Mouse (Mus musculus) thymus, adult 2 months (tissue): Measurements from ENCODE around the gene Pou2af1. TPM values are rescaled to one million over a fixed set of nuclear protein-coding genes. Genes with fewer than 3 reads are reported as not detected.

Source experiments
- DNase-seq: peaks from one replicate; pipeline ENCODE4 v3.0.0; 2021
- H3K27ac ChIP-seq: fragments of 200-500 bp; 2 replicates; pipeline ENCODE4 v1.5.1; 2012; ENCODE audit warnings: low read length, control low read depth; ENCODE audit not compliant: control insufficient read depth, insufficient read depth
- H3K27me3 ChIP-seq: fragments of 200-500 bp; 2 replicates; pipeline ENCODE4 v1.6.1; 2012; ENCODE audit warnings: mild to moderate bottlenecking, low read length, moderate library complexity, mixed read lengths; ENCODE audit not compliant: control insufficient read depth, insufficient read depth
- H3K36me3 ChIP-seq: fragments of 200-500 bp; 2 replicates; pipeline ENCODE4 v1.6.1; 2012; ENCODE audit warnings: mild to moderate bottlenecking, low read length, moderate library complexity; ENCODE audit not compliant: control insufficient read depth, insufficient read depth
- H3K4me1 ChIP-seq: fragments of 200-500 bp; replicated peaks from 2 replicates; pipeline ENCODE4 v1.6.1; 2012; ENCODE audit warnings: low read length; ENCODE audit not compliant: control insufficient read depth, insufficient read depth
- H3K4me3 ChIP-seq: fragments of 200-500 bp; 2 replicates; pipeline ENCODE4 v1.5.1; 2012; ENCODE audit warnings: mild to moderate bottlenecking, low read length, control low read depth, moderate library complexity; ENCODE audit not compliant: control insufficient read depth, insufficient read depth
- CTCF ChIP-seq: fragments of 200-500 bp; IDR thresholded peaks from 2 replicates; pipeline ENCODE4 v1.5.1; 2012; ENCODE audit warnings: mild to moderate bottlenecking, control low read depth, low read length, moderate library complexity, borderline replicate concordance; ENCODE audit not compliant: control insufficient read depth, poor library complexity, insufficient read depth; ENCODE audit errors: extremely low read depth
- POLR2A ChIP-seq: fragments of 200-500 bp; IDR thresholded peaks from 2 replicates; pipeline ENCODE4 v1.6.1; 2012; ENCODE audit warnings: mild to moderate bottlenecking, low read length, control low read depth, moderate library complexity; ENCODE audit not compliant: control insufficient read depth, poor library complexity, insufficient read depth; ENCODE audit errors: extremely low read depth
- WGBS: fragments of 180-500 bp; shearing (Covaris S2); methylation state at CpG from one replicate; pipeline ENCODE4 v1.1.7; 2018; 5-methylcytosine and 5-hydroxymethylcytosine counted together
- polyA plus RNA-seq: library from polyadenylated mRNA; depleted of rRNA; stranded (reverse); fragments of >200 nt; gene quantifications from 2 replicates; pipeline ENCODE4 v1.2.3, GENCODE M21; 2012

Pou2af1 gene
- polyA plus RNA-seq, 1 experiment: 15.0 TPM

DNA sequence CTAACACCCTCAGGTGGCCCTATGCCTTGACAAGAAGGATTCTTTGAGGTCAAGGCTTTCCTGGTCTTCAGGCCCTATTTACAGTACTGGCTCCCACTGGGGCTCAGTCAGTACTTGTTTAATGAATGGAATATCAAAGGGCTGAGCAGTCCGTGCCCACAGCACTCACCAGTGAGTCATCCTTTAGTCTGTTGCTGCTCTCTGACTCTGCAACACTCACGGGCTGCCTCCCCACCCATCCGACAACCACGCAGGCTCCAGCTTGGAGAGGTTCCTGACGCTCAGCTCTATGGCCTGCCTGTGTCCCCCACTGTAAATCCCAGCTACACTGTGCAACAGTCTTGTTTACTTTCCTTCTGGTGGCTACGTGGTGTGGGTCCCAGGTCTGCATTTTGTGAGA is 43.2 kb upstream of the Pou2af1 start:
- no peaks in the 10 kb centered on the region for H3K36me3 ChIP-seq
- WGBS: 87% methylated on average over 6 of the region's 6 CpGs
- TF ChIP-seq CTCF: no peak
- no peak for TF ChIP-seq POLR2A
- H3K27me3 ChIP-seq: no peaks in the 10 kb centered on the region
- no peak for DNase-seq
- H3K4me1 ChIP-seq: peaks cover 30% of the 10 kb centered on the region
- no peak overlapping the region for H3K4me3 ChIP-seq
- no peak overlapping the region for H3K27ac ChIP-seq

DNA sequence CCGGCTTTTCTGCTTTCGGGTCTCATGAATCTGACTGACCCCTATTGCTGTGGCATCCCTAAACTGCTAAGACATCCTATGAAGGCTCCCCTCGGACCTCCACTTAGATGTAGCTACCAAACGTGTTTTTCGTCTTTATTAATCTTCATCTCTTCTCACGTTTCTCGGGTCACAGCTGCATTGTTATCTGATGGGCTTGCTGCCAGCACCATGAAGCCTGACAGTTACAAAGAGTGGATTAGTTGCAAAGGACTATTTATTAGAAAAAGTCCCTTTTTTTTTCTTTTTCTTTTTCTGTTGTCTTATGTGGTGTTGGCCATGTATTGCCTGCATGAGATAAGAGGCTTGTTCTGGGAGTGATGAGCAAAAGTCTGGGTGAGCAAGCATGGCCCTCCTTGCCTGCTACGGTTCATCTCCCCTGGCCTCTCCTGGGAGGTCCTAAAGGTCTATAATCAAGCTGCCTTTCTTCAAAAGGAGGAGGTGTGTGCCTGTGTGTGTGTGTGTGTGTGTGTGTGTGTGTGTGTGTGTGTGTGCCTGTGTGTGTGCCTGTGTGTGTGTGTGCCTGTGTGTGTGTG is 38.5 kb upstream of the Pou2af1 start:
- no peak for DNase-seq

DNA sequence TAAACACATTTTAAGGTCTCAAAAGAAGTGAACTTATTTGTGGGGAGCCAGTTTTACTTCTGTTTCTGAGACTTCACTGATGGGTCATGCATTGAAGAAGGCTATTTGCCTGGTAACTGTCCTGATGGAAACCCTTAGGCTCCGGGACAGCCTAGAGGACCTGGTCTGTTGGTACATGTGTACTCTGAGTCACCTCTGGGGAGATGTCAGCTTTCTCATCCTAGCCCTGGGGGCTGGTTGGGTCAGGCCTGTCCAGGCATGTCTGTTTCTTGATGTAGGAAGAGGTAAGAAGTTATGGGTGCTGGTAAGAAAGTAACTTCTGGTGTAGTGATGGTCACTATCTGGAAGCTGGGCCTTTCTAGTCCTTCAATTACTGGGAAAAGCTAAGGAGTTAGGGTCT is 37.8 kb upstream of the Pou2af1 start:
- TF ChIP-seq CTCF: no peak
- TF ChIP-seq POLR2A: no peak
- Histone ChIP-seq H3K36me3 (no peaks in the 10 kb centered on the region), H3K4me3 (no peak overlapping the region), H3K27ac (no peak overlapping the region), H3K4me1 (peaks cover 7% of the 10 kb centered on the region), H3K27me3 (no peaks in the 10 kb centered on the region)
- no peak for DNase-seq
- 92% methylated on average over 1 of the region's 1 CpGs for WGBS

More for the DNA sequence above, 38.5 kb upstream of the Pou2af1 start:
- H3K4me3 ChIP-seq: no peak overlapping the region
- H3K4me1 ChIP-seq: peaks cover 2% of the 10 kb centered on the region; the same call in 1 of the 2 replicates
- H3K27me3 ChIP-seq: no peaks in the 10 kb centered on the region
- TF ChIP-seq POLR2A (no peak), CTCF (no peak)
- WGBS: 26% methylated on average over 8 of the region's 8 CpGs
- H3K36me3 ChIP-seq: no peaks in the 10 kb centered on the region
- H3K27ac ChIP-seq: no peak overlapping the region

DNA sequence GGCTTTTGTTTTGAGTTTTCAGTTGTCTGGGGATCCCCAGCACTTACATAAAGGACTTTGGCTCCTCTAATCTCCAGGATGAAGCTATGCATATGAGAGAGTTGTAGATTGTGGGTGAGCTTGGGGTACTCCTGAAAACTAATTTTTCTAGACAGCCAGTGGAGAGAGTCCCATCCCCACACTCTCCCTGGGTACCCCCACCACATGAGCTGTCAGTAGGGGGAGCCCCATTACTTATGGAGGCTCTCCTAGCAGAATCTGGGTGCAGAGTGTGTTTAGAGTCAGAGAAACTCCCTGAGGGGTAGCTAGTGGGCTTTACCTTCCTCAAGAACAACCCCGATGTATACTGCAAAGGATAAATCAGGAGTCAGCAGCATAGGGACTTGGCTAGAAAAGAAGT is 35.2 kb upstream of the Pou2af1 start:
- TF ChIP-seq POLR2A: no peak
- no peak for TF ChIP-seq CTCF
- Histone ChIP-seq H3K27me3 (no peaks in the 10 kb centered on the region), H3K27ac (no peak overlapping the region), H3K4me1 (peaks cover 16% of the 10 kb centered on the region), H3K36me3 (no peaks in the 10 kb centered on the region), H3K4me3 (no peak overlapping the region)
- DNase-seq: peak; percentile 59
- WGBS: 95% methylated on average over 1 of the region's 1 CpGs

DNA sequence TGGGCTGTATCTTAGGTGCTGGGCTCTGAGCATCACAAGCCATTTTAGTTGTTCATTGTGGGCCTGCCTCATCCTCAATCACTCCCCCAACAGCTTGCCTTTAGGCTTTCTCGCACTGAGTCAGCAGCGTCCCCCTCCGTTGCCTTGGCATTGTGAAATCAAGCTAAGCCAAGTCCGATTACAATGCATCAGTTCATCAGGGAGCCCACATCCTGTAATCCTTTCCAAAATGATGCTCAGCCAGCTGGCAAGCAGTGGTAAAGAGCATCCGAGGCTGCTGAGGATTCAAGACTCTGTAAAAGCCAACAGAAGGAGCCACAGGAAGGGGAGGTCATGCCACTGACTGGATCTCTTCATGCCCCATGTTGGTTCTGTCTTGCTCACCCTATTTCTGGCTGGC is 32.9 kb upstream of the Pou2af1 start:
- Histone ChIP-seq H3K27ac (no peak overlapping the region), H3K4me3 (no peak overlapping the region), H3K4me1 (peaks cover 34% of the 10 kb centered on the region), H3K36me3 (no peaks in the 10 kb centered on the region), H3K27me3 (no peaks in the 10 kb centered on the region)
- WGBS: 45% methylated on average over 5 of the region's 5 CpGs
- DNase-seq: no peak
- TF ChIP-seq CTCF (no peak), POLR2A (no peak)

DNA sequence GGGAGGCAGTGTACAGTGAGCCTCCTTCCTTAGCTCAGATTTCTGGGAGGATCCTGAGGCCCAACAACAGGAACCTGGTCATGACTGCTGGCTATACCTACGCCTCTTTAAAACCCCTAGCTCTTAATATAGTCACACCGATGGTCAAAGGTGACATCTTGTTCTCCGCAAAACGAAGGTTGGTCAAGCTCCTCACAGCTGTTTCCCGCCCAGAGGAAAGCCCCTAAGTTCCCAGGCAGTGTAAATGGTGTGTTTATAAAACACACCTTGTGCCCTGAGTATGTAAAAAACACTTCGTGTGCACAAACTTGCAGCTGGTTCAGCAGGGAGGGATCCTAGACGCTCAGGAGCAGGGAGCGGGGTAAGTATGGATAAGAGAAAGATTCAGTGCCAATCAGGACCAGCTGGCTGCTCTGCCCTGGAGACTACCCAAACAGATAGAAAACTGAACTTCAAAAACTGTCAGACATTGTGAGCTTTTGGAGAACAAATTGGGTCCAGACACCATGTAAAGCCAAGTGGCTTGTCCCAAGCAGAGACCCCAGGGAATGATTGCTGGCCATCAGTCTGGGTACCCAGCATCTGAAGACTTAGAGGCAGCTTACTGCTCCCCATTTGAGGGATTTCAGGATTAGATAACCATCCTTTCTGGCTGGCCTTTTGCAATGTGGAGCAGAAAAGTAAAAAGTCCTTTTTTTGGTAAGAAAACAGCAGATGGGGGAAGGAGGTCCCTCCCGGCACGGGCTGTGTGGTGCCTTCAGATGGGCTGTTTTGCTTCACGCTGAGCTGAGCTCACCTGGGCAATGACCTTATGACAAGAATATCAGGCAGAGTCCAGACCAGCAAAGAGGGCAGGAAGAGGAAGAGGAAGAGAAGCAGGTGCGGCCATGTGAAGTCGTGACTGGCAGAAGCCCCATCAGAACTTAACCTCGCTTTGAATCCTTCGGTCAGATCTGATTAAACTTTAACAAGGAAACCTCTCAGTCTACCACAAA is 30.5 kb upstream of the Pou2af1 start:
- H3K4me3 ChIP-seq: no peak overlapping the region
- peaks cover 46% of the 10 kb centered on the region for H3K4me1 ChIP-seq
- TF ChIP-seq CTCF (no peak), POLR2A (no peak)
- no peak overlapping the region for H3K27ac ChIP-seq
- DNase-seq: no peak
- no peaks in the 10 kb centered on the region for H3K27me3 ChIP-seq
- H3K36me3 ChIP-seq: no peaks in the 10 kb centered on the region
- WGBS: 54% methylated on average over 15 of the region's 15 CpGs
